Mouse (Mus musculus): ENCODE data around the gene Rhbdf2.
"Not testable (repeated sequence)": the region's sequence is repeated elsewhere in the genome, so short reads cannot be mapped to it uniquely, and the experiment has no call there.

Rhbdf2 gene

GRCm38 (mm10) chr11:116617641-116618040, 9.2 kb downstream of the Rhbdf2 start:
- no peak for DNase-seq

- DNase-seq = no peak
These were observed 10.2 kb downstream of the Rhbdf2 start for GRCm38 (mm10) chr11:116616438-116617118.

- no peak for DNase-seq
These were observed 10.9 kb downstream of the Rhbdf2 start for GRCm38 (mm10) chr11:116615735-116616437.

GRCm38 (mm10) chr11:116613234-116613633, 13.6 kb downstream of the Rhbdf2 start:
- DNase-seq = no peak

- no peak for DNase-seq
These were observed 14.3 kb downstream of the Rhbdf2 start for GRCm38 (mm10) chr11:116612554-116612953.

GRCm38 (mm10) chr11:116611883-116612282, 14.9 kb downstream of the Rhbdf2 start:
- DNase-seq = no peak

- not testable (repeated sequence) for DNase-seq
These were observed 15.7 kb downstream of the Rhbdf2 start for GRCm38 (mm10) chr11:116611168-116611567.

- no peak for DNase-seq
These were observed 16.7 kb downstream of the Rhbdf2 start for GRCm38 (mm10) chr11:116609965-116610630.

- DNase-seq = no peak
These were observed 19.1 kb downstream of the Rhbdf2 start for GRCm38 (mm10) chr11:116607717-116608116.

GRCm38 (mm10) chr11:116604097-116604496, 22.7 kb downstream of the Rhbdf2 start:
- no peak for DNase-seq

GRCm38 (mm10) chr11:116603339-116603738, 23.5 kb downstream of the Rhbdf2 start:
- DNase-seq = no peak

GRCm38 (mm10) chr11:116602043-116602442, 24.8 kb downstream of the Rhbdf2 start:
- DNase-seq = no peak

GRCm38 (mm10) chr11:116601166-116601565, 25.7 kb downstream of the Rhbdf2 start:
- DNase-seq = no peak

GRCm38 (mm10) chr11:116599230-116599629, 27.6 kb downstream of the Rhbdf2 start:
- no peak for DNase-seq

- DNase-seq = no peak
These were observed 28.6 kb downstream of the Rhbdf2 start for GRCm38 (mm10) chr11:116598193-116598592.

- DNase-seq = no peak
These were observed 30.1 kb downstream of the Rhbdf2 start for GRCm38 (mm10) chr11:116596766-116597165.

- no peak for DNase-seq
These were observed 33.5 kb downstream of the Rhbdf2 start for GRCm38 (mm10) chr11:116593345-116593744.

- peak; percentile 92 for DNase-seq
These were observed 34.4 kb downstream of the Rhbdf2 start for GRCm38 (mm10) chr11:116592428-116592827.

- no peak for DNase-seq
These were observed 35.2 kb downstream of the Rhbdf2 start for GRCm38 (mm10) chr11:116591621-116592020.

- DNase-seq = no peak
These were observed 37.2 kb downstream of the Rhbdf2 start for GRCm38 (mm10) chr11:116589574-116589973.

- no peak for DNase-seq
These were observed 37.7 kb downstream of the Rhbdf2 start for GRCm38 (mm10) chr11:116589020-116589531.

GRCm38 (mm10) chr11:116586801-116587631, 39.8 kb downstream of the Rhbdf2 start:
- peak; percentile 68 for DNase-seq

- DNase-seq = no peak
These were observed 40.5 kb downstream of the Rhbdf2 start, which contains the start of gene Aanat for GRCm38 (mm10) chr11:116586310-116586709. Gene Aanat (plus strand): TSS chr11:116586432.

All from right cerebral cortex, postnatal 14 days (tissue).